Mouse (Mus musculus) ES-CJ7 (cell line): Measurements from ENCODE around the gene Fgf10.

Source experiments
- DNase-seq: peaks from one replicate; pipeline ENCODE4 v3.0.0; 2011; ENCODE audit warnings: low read depth, low spot score

Gene Fgf10

GRCm38 (mm10) chr13:118669491-118669890 lies at the start of gene Fgf10:
Gene Fgf10 (plus strand): TSS chr13:118669791.
- DNase-seq: no peak

- no peak for DNase-seq
These were observed 39.7 kb upstream of the Fgf10 start for GRCm38 (mm10) chr13:118629661-118630428.

DNA sequence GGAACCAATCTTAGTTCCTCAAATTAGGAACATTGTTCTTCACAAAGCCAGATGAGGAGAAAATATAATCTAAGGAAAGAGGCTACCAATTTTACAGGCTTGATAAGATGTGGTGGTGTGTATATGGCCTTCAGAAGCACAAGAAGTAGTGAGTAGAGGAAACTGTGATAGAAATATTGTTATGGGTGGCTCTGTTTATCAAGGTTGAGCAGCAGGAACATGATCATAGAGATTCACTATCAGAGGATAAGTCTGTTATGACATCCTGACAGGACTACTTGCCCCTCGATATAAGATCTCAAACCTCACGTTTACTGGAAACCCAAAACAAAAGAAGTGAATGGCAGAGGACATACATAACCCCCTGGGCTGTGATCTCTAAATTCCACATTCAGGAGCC lies 38.1 kb upstream of the Fgf10 start:
- DNase-seq: no peak

DNA sequence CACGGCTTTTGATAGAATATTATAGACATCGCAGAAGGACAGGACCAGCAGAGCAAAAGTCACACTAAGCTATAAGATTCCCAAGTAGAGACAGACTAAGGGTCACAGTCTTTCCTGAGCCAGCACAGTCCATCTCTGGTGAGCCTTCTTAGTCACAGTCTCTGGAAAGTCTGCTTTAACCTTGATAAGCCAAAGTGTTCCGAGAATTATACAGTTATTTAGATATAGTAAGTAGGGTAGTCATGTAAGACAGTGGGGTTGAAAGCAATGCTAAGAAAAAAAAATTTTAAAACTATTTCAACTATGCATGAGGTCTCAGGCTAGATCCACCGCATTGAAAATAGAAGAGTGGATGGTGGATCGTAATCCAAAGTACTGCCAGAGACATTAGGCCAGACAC lies 33.5 kb upstream of the Fgf10 start:
- DNase-seq: no peak

GRCm38 (mm10) chr13:118642585-118642984 lies 27.0 kb upstream of the Fgf10 start:
- no peak for DNase-seq

GRCm38 (mm10) chr13:118643138-118643537 lies 26.5 kb upstream of the Fgf10 start:
- DNase-seq: no peak

- no peak for DNase-seq
These were observed 12.6 kb upstream of the Fgf10 start for GRCm38 (mm10) chr13:118656991-118657390.

DNA sequence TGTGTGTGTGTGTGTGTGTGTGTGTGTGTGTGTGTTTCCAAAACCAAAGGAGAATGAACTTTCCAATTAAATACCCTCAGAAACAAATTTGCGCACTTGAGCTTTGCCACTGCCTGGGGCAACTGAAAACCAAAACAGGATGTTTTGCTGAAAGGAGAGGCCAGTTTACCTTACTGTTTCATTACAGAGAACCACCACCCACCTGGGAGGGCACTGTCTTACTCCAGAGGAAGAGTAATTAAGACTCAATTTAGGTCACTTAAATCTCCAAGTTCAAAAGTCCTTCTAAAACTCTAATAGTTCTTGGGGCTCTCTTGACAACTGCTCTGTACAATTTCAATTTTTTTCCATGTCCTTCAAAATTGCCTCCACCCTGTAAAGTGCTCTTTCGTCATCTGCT lies 11.6 kb upstream of the Fgf10 start:
- DNase-seq: no peak

- no peak for DNase-seq
These were observed 10.8 kb upstream of the Fgf10 start for GRCm38 (mm10) chr13:118658608-118659326.

DNA sequence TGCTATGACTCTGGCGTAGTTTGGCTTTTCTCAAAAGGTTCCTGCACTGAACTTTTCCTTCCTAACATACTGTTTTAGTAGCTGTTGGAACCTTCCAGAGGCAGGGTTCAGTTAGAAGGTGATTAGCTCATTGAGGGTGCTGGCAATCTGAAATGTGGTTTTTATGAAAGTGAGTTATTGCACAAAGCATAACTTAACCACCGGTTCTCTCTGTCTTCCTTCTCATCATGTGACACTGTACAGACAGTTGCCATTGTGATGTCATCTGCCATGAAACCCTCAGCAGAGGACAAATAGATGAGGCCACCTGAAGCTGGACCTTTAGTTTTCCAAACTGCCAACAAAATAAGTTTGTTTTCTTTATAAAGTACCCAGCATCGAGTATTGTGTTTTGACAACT lies 7.9 kb upstream of the Fgf10 start:
- DNase-seq: no peak

- DNase-seq: no peak
These were observed 4.7 kb upstream of the Fgf10 start for GRCm38 (mm10) chr13:118664901-118665300.

DNA sequence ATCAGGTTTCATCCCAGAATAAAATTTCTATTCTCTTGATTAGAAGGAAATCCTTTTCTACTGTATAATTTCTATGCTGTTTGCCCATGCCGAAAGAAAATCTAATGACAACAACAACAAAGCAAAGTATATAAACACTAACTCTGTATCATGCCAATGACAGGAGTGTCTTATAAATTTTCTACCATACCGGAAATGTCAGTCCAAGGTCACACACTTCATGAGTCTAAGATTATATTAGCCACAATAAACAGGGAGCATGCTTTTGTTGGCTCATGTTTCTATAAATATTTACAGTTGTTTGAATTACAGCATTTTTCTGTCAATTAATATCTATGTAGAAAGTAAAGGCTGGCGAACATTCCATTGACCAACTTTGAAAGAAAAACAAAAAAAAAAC lies 9.6 kb downstream of the Fgf10 start:
- no peak for DNase-seq

GRCm38 (mm10) chr13:118693049-118693448 lies 23.5 kb downstream of the Fgf10 start:
- no peak for DNase-seq

- no peak for DNase-seq
These were observed 25.5 kb downstream of the Fgf10 start for GRCm38 (mm10) chr13:118695103-118695502.

DNA sequence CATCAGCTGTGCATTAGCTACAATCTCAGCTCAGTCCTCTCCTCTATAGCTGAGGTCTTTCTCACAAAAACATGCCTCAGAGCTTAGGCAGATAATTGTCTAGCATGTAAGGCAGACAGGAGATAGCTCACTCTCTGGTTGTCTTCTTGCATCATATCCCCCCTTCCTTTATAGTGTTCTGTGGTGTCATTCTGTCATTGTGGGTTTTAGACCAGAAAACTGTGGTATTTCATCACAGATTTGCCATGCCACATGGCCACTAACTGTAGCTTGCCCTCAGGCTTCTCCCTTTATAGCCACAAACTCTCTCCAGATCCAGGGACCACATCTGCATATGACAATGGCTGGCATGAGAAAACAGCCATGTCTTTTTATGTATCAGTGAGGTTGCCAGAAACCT lies 34.1 kb downstream of the Fgf10 start:
- no peak for DNase-seq

GRCm38 (mm10) chr13:118705716-118706115 lies 36.1 kb downstream of the Fgf10 start:
- DNase-seq: peak; percentile 77

DNA sequence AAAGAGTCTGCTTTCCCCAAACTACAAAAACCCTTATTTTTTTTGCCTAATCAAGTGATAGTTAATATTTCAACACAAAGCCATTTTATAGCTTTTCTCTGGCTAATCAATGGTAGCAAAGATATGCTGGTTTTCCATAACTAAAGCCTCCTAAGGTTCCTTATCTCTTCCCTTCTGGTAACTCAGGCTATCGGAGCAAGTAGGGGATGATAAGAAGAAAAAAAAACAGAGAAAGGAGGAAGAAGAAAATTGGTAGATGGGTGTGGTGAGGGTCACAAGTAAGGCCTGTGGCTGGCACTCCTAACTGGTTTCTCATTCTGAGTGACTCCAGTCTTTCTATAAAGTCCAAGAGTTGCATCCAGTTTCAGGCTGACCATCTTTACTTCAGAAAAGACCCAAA lies 40.3 kb downstream of the Fgf10 start:
- no peak for DNase-seq

DNA sequence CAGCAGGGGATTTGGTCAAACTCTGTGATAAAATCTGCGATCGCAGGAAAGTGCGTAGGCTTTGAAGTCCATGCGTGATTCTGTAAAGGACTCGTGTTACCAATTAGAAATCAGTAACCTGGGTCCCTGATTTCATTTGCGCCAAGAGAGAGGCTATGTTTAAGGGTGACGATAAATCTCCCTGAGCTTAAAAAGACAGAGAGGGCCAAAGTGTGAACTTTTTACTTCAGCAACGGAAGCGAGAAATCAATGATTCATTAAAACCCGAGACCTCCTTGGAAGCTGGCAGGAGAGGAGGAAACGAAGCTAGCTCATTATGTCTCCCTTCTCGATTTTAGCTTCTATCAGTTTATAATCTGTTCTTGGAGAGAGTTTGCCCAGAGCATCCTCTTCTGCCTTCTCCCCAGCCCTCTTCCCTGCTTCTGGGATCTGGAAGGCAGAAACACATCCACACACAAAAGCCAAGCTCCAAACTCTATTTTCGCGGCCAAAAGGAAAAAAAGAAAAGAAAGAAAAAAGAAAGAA lies 44.1 kb downstream of the Fgf10 start:
- no peak for DNase-seq

GRCm38 (mm10) chr13:118714284-118715065 lies 44.9 kb downstream of the Fgf10 start:
- peak; percentile 71 for DNase-seq

- DNase-seq: no peak
These were observed 45.8 kb downstream of the Fgf10 start for GRCm38 (mm10) chr13:118715066-118716018.

GRCm38 (mm10) chr13:118716265-118716664 lies 46.7 kb downstream of the Fgf10 start:
- DNase-seq: no peak
